Mouse (Mus musculus): ENCODE results near the gene Tfpi2. TPM values are rescaled to one million over a fixed set of nuclear protein-coding genes. Genes with fewer than 3 reads are reported as not detected.

Gene Tfpi2
- total and polyA plus RNA-seq, 2 experiments = 69.7 to 275 TPM

GRCm38 (mm10) chr6:3936140-3936714 lies 52.5 kb downstream of the Tfpi2 start:
- Histone ChIP-seq H3K27me3 (ENCODE audit: control insufficient read depth, insufficient read depth, low read length) (no peaks in the 10 kb centered on the region), H3K9ac (ENCODE audit: low read depth, low read length) (no peak overlapping the region), H3K4me1 (ENCODE audit: control insufficient read depth, insufficient read depth, low read length) (peaks cover 3% of the 10 kb centered on the region; the same call in 1 of the 2 replicates), H3K27ac (replicated peaks; ENCODE audit: insufficient read depth, low read depth, low read length) (no peak overlapping the region), H3K36me3 (ENCODE audit: control insufficient read depth, insufficient read depth, low read length) (no peaks in the 10 kb centered on the region), H3K79me2 (ENCODE audit: control insufficient read depth, insufficient read depth, low read length) (no peaks in the 10 kb centered on the region), H3K4me3 (ENCODE audit: insufficient read depth, low read depth, low read length) (no peak overlapping the region)
- DNase-seq (ENCODE audit: extremely low read depth, low read depth, low spot score) = no peak
- WGBS = 52% methylated on average over 1 of the region's 1 CpGs
- no peak for TF ChIP-seq CTCF (IDR thresholded peaks at IDR 0.05; ENCODE audit: low read depth, low read length)

- H3K27ac ChIP-seq (replicated peaks; ENCODE audit: insufficient read depth, low read depth, low read length) = no peak overlapping the region
- DNase-seq (ENCODE audit: extremely low read depth, low read depth, low spot score) = no peak
Measured at GRCm38 (mm10) chr6:3935606-3936005, 53.1 kb downstream of the Tfpi2 start.

GRCm38 (mm10) chr6:3935048-3935447 lies 53.7 kb downstream of the Tfpi2 start:
- H3K9ac ChIP-seq (ENCODE audit: low read depth, low read length) = no peak overlapping the region
- no peak for TF ChIP-seq CTCF (IDR thresholded peaks at IDR 0.05; ENCODE audit: low read depth, low read length)
- no peak for TF ChIP-seq POLR2A (IDR thresholded peaks at IDR 0.05; ENCODE audit: extremely low read depth, insufficient read depth, low read length)
- WGBS = 27% methylated on average over 2 of the region's 2 CpGs

More at GRCm38 (mm10) chr6:3935606-3936005, 53.1 kb downstream of the Tfpi2 start:
- H3K4me3 ChIP-seq (ENCODE audit: insufficient read depth, low read depth, low read length) = no peak overlapping the region
- no peak overlapping the region for H3K9ac ChIP-seq (ENCODE audit: low read depth, low read length)
- peaks cover 3% of the 10 kb centered on the region; the same call in 1 of the 2 replicates for H3K4me1 ChIP-seq (ENCODE audit: control insufficient read depth, insufficient read depth, low read length)
- TF ChIP-seq POLR2A (IDR thresholded peaks at IDR 0.05; ENCODE audit: extremely low read depth, insufficient read depth, low read length) (no peak), CTCF (IDR thresholded peaks at IDR 0.05; ENCODE audit: low read depth, low read length) (no peak)
- 65% methylated on average over 2 of the region's 2 CpGs for WGBS
- no peaks in the 10 kb centered on the region for H3K36me3 ChIP-seq (ENCODE audit: control insufficient read depth, insufficient read depth, low read length)
- no peaks in the 10 kb centered on the region for H3K79me2 ChIP-seq (ENCODE audit: control insufficient read depth, insufficient read depth, low read length)
- H3K27me3 ChIP-seq (ENCODE audit: control insufficient read depth, insufficient read depth, low read length) = no peaks in the 10 kb centered on the region

GRCm38 (mm10) chr6:3926140-3926539 lies 62.6 kb downstream of the Tfpi2 start:
- Histone ChIP-seq H3K9ac (ENCODE audit: low read depth, low read length) (no peak overlapping the region), H3K27me3 (ENCODE audit: control insufficient read depth, insufficient read depth, low read length) (no peaks in the 10 kb centered on the region), H3K27ac (replicated peaks; ENCODE audit: insufficient read depth, low read depth, low read length) (no peak overlapping the region), H3K79me2 (ENCODE audit: control insufficient read depth, insufficient read depth, low read length) (no peaks in the 10 kb centered on the region), H3K4me1 (ENCODE audit: control insufficient read depth, insufficient read depth, low read length) (no peaks in the 10 kb centered on the region), H3K36me3 (ENCODE audit: control insufficient read depth, insufficient read depth, low read length) (no peaks in the 10 kb centered on the region), H3K4me3 (ENCODE audit: insufficient read depth, low read depth, low read length) (no peak overlapping the region)
- TF ChIP-seq CTCF (IDR thresholded peaks at IDR 0.05; ENCODE audit: low read depth, low read length) (no peak), POLR2A (IDR thresholded peaks at IDR 0.05; ENCODE audit: extremely low read depth, insufficient read depth, low read length) (no peak)
- 72% methylated on average over 4 of the region's 4 CpGs for whole genome bisulfite sequencing
- no peak for DNase-seq (ENCODE audit: extremely low read depth, low read depth, low spot score)

More at GRCm38 (mm10) chr6:3935048-3935447, 53.7 kb downstream of the Tfpi2 start:
- Histone ChIP-seq H3K4me3 (ENCODE audit: insufficient read depth, low read depth, low read length) (no peak overlapping the region), H3K4me1 (ENCODE audit: control insufficient read depth, insufficient read depth, low read length) (peaks cover 3% of the 10 kb centered on the region; the same call in 1 of the 2 replicates), H3K27me3 (ENCODE audit: control insufficient read depth, insufficient read depth, low read length) (no peaks in the 10 kb centered on the region), H3K79me2 (ENCODE audit: control insufficient read depth, insufficient read depth, low read length) (no peaks in the 10 kb centered on the region), H3K27ac (replicated peaks; ENCODE audit: insufficient read depth, low read depth, low read length) (no peak overlapping the region), H3K36me3 (ENCODE audit: control insufficient read depth, insufficient read depth, low read length) (no peaks in the 10 kb centered on the region)
- no peak for DNase-seq (ENCODE audit: extremely low read depth, low read depth, low spot score)

- H3K27me3 ChIP-seq (ENCODE audit: control insufficient read depth, insufficient read depth, low read length) = no peaks in the 10 kb centered on the region
- 85% methylated on average over 4 of the region's 4 CpGs for WGBS
- H3K36me3 ChIP-seq (ENCODE audit: control insufficient read depth, insufficient read depth, low read length) = no peaks in the 10 kb centered on the region
- DNase-seq (ENCODE audit: extremely low read depth, low read depth, low spot score) = no peak
- H3K4me3 ChIP-seq (ENCODE audit: insufficient read depth, low read depth, low read length) = no peak overlapping the region
- no peak for TF ChIP-seq CTCF (IDR thresholded peaks at IDR 0.05; ENCODE audit: low read depth, low read length)
- no peak for TF ChIP-seq POLR2A (IDR thresholded peaks at IDR 0.05; ENCODE audit: extremely low read depth, insufficient read depth, low read length)
- H3K4me1 ChIP-seq (ENCODE audit: control insufficient read depth, insufficient read depth, low read length) = no peaks in the 10 kb centered on the region
- H3K79me2 ChIP-seq (ENCODE audit: control insufficient read depth, insufficient read depth, low read length) = no peaks in the 10 kb centered on the region
- H3K27ac ChIP-seq (replicated peaks; ENCODE audit: insufficient read depth, low read depth, low read length) = no peak overlapping the region
- no peak overlapping the region for H3K9ac ChIP-seq (ENCODE audit: low read depth, low read length)
Measured at GRCm38 (mm10) chr6:3922870-3923269, 65.8 kb downstream of the Tfpi2 start.

- no peak overlapping the region for H3K27ac ChIP-seq (replicated peaks; ENCODE audit: insufficient read depth, low read depth, low read length)
- H3K4me3 ChIP-seq (ENCODE audit: insufficient read depth, low read depth, low read length) = no peak overlapping the region
- H3K27me3 ChIP-seq (ENCODE audit: control insufficient read depth, insufficient read depth, low read length) = no peaks in the 10 kb centered on the region
- no peak for DNase-seq (ENCODE audit: extremely low read depth, low read depth, low spot score)
- TF ChIP-seq POLR2A (IDR thresholded peaks at IDR 0.05; ENCODE audit: extremely low read depth, insufficient read depth, low read length) = no peak
- H3K4me1 ChIP-seq (ENCODE audit: control insufficient read depth, insufficient read depth, low read length) = no peaks in the 10 kb centered on the region
- H3K79me2 ChIP-seq (ENCODE audit: control insufficient read depth, insufficient read depth, low read length) = no peaks in the 10 kb centered on the region
- no peaks in the 10 kb centered on the region for H3K36me3 ChIP-seq (ENCODE audit: control insufficient read depth, insufficient read depth, low read length)
- 67% methylated on average over 7 of the region's 7 CpGs for WGBS
- no peak overlapping the region for H3K9ac ChIP-seq (ENCODE audit: low read depth, low read length)
Measured at GRCm38 (mm10) chr6:3916015-3916414, 72.7 kb downstream of the Tfpi2 start.

Other genes with a start within 250 kb of the Tfpi2 start
- gene Calcr, start 224.2 kb downstream of the Tfpi2 start, total RNA-seq (2014; rRNA removed) = not detected in 2 replicates
- gene Calcr, start 224.2 kb downstream of the Tfpi2 start, polyA plus RNA-seq (2012; rRNA removed) = not detected in 2 replicates
- 0.20 and 0.55 TPM in 2 replicates for gene Gngt1, start 4.9 kb upstream of the Tfpi2 start, total RNA-seq (2014; rRNA removed)
- not detected in 2 replicates for gene Gngt1, start 4.9 kb upstream of the Tfpi2 start, polyA plus RNA-seq (2012; rRNA removed)
- gene Gng11, start 15.0 kb upstream of the Tfpi2 start, total RNA-seq (2014; rRNA removed) = 9.3 and 9.8 TPM in 2 replicates
- 3.1 and 4.6 TPM in 2 replicates for gene Gng11, start 15.0 kb upstream of the Tfpi2 start, polyA plus RNA-seq (2012; rRNA removed)
- 68.9 and 70.5 TPM in 2 replicates for gene Bet1, start 98.1 kb upstream of the Tfpi2 start, total RNA-seq (2014; rRNA removed)
- gene Bet1, start 98.1 kb upstream of the Tfpi2 start, polyA plus RNA-seq (2012; rRNA removed) = 39.2 and 46.5 TPM in 2 replicates